Mouse (Mus musculus): ENCODE measurements at regions not wholly inside any gene's neighbourhood (a gene's known extent, or its start where the extent isn't known, plus 50 kb on each side); places are given as distances from the start of the nearest gene placed in this dataset.

GRCm38 (mm10) chr11:22669267-22669666, 157.4 kb downstream of the Tmem17 start:
- Histone ChIP-seq H3K4me1 (ENCODE audit: insufficient read depth, low read length) (no peaks in the 10 kb centered on the region), H3K36me3 (ENCODE audit: insufficient read depth, low read length) (no peaks in the 10 kb centered on the region), H3K27ac (ENCODE audit: low read length) (no peak overlapping the region), H3K27me3 (ENCODE audit: insufficient read depth, low read length) (no peaks in the 10 kb centered on the region), H3K4me2 (replicated peaks; ENCODE audit: low read depth, low read length) (no peak overlapping the region), H3K4me3 (ENCODE audit: low read length) (no peak overlapping the region), H3K9ac (replicated peaks; ENCODE audit: low read length) (no peak overlapping the region), H3K9me3 (ENCODE audit: low read length) (no peaks in the 10 kb centered on the region)
- 81% methylated on average over 4 of the region's 4 CpGs for WGBS
- ATAC-seq (ENCODE audit: low FRiP score, low TSS enrichment), result no peak

GRCm38 (mm10) chr11:22671791-22672490, 160.1 kb downstream of the Tmem17 start:
- no peak overlapping the region for H3K4me3 ChIP-seq (ENCODE audit: low read length)
- no peak overlapping the region for H3K9ac ChIP-seq (replicated peaks; ENCODE audit: low read length)
- H3K27me3 ChIP-seq (ENCODE audit: insufficient read depth, low read length), result no peaks in the 10 kb centered on the region
- WGBS, result 48% methylated on average over 5 of the region's 5 CpGs
- peak; percentile 82; the same call in 1 of the 2 replicates for ATAC-seq (ENCODE audit: low FRiP score, low TSS enrichment)
- H3K36me3 ChIP-seq (ENCODE audit: insufficient read depth, low read length), result no peaks in the 10 kb centered on the region
- H3K9me3 ChIP-seq (ENCODE audit: low read length), result no peaks in the 10 kb centered on the region
- no peak overlapping the region for H3K4me2 ChIP-seq (replicated peaks; ENCODE audit: low read depth, low read length)
- 0 out of 2 replicates have a peak overlapping the region, but pooled peaks have one; percentile 25 for H3K27ac ChIP-seq (ENCODE audit: low read length)
- no peaks in the 10 kb centered on the region for H3K4me1 ChIP-seq (ENCODE audit: insufficient read depth, low read length)

- H3K4me1 ChIP-seq (ENCODE audit: insufficient read depth, low read length), result no peaks in the 10 kb centered on the region
- WGBS, result 52% methylated on average over 3 of the region's 3 CpGs
- ATAC-seq (ENCODE audit: low FRiP score, low TSS enrichment), result no peak
Observed at GRCm38 (mm10) chr11:22675047-22675446, 163.2 kb downstream of the Tmem17 start.

GRCm38 (mm10) chr11:22675754-22676153, 163.9 kb downstream of the Tmem17 start:
- 64% methylated on average over 1 of the region's 1 CpGs for WGBS
- no peak overlapping the region for H3K9ac ChIP-seq (replicated peaks; ENCODE audit: low read length)
- no peak overlapping the region for H3K27ac ChIP-seq (ENCODE audit: low read length)
- no peaks in the 10 kb centered on the region for H3K4me1 ChIP-seq (ENCODE audit: insufficient read depth, low read length)
- no peaks in the 10 kb centered on the region for H3K36me3 ChIP-seq (ENCODE audit: insufficient read depth, low read length)
- no peaks in the 10 kb centered on the region for H3K27me3 ChIP-seq (ENCODE audit: insufficient read depth, low read length)
- H3K4me2 ChIP-seq (replicated peaks; ENCODE audit: low read depth, low read length), result no peak overlapping the region
- no peak for ATAC-seq (ENCODE audit: low FRiP score, low TSS enrichment)
- H3K9me3 ChIP-seq (ENCODE audit: low read length), result no peaks in the 10 kb centered on the region
- H3K4me3 ChIP-seq (ENCODE audit: low read length), result no peak overlapping the region

More at GRCm38 (mm10) chr11:22675047-22675446, 163.2 kb downstream of the Tmem17 start:
- Histone ChIP-seq H3K27me3 (ENCODE audit: insufficient read depth, low read length) (no peaks in the 10 kb centered on the region), H3K4me2 (replicated peaks; ENCODE audit: low read depth, low read length) (no peak overlapping the region), H3K4me3 (ENCODE audit: low read length) (no peak overlapping the region), H3K9me3 (ENCODE audit: low read length) (no peaks in the 10 kb centered on the region), H3K9ac (replicated peaks; ENCODE audit: low read length) (no peak overlapping the region), H3K36me3 (ENCODE audit: insufficient read depth, low read length) (no peaks in the 10 kb centered on the region), H3K27ac (ENCODE audit: low read length) (no peak overlapping the region)

GRCm38 (mm10) chr11:22677337-22677736, 165.4 kb downstream of the Tmem17 start:
- Histone ChIP-seq H3K4me1 (ENCODE audit: insufficient read depth, low read length) (no peaks in the 10 kb centered on the region), H3K27me3 (ENCODE audit: insufficient read depth, low read length) (no peaks in the 10 kb centered on the region), H3K4me3 (ENCODE audit: low read length) (no peak overlapping the region), H3K27ac (ENCODE audit: low read length) (no peak overlapping the region), H3K36me3 (ENCODE audit: insufficient read depth, low read length) (no peaks in the 10 kb centered on the region), H3K9ac (replicated peaks; ENCODE audit: low read length) (no peak overlapping the region), H3K9me3 (ENCODE audit: low read length) (no peaks in the 10 kb centered on the region), H3K4me2 (replicated peaks; ENCODE audit: low read depth, low read length) (no peak overlapping the region)
- WGBS, result 36% methylated on average over 2 of the region's 2 CpGs
- peak; percentile 39; the same call in 1 of the 2 replicates for ATAC-seq (ENCODE audit: low FRiP score, low TSS enrichment)

- 93% methylated on average over 4 of the region's 4 CpGs for WGBS
- Histone ChIP-seq H3K36me3 (ENCODE audit: insufficient read depth, low read length) (no peaks in the 10 kb centered on the region), H3K27ac (ENCODE audit: low read length) (no peak overlapping the region), H3K4me1 (ENCODE audit: insufficient read depth, low read length) (no peaks in the 10 kb centered on the region), H3K4me3 (ENCODE audit: low read length) (no peak overlapping the region), H3K4me2 (replicated peaks; ENCODE audit: low read depth, low read length) (no peak overlapping the region), H3K9me3 (ENCODE audit: low read length) (no peaks in the 10 kb centered on the region), H3K27me3 (ENCODE audit: insufficient read depth, low read length) (no peaks in the 10 kb centered on the region), H3K9ac (replicated peaks; ENCODE audit: low read length) (no peak overlapping the region)
- ATAC-seq (ENCODE audit: low FRiP score, low TSS enrichment), result no peak
Observed at GRCm38 (mm10) chr11:22684576-22684975, 172.7 kb downstream of the Tmem17 start.

GRCm38 (mm10) chr11:22690829-22691228, 169.9 kb downstream of the B3gnt2 start:
- H3K4me2 ChIP-seq (replicated peaks; ENCODE audit: low read depth, low read length), result no peak overlapping the region
- H3K9me3 ChIP-seq (ENCODE audit: low read length), result no peaks in the 10 kb centered on the region
- no peak overlapping the region for H3K4me3 ChIP-seq (ENCODE audit: low read length)
- WGBS, result 95% methylated on average over 3 of the region's 3 CpGs
- H3K27me3 ChIP-seq (ENCODE audit: insufficient read depth, low read length), result no peaks in the 10 kb centered on the region
- H3K4me1 ChIP-seq (ENCODE audit: insufficient read depth, low read length), result peaks cover 5% of the 10 kb centered on the region
- H3K27ac ChIP-seq (ENCODE audit: low read length), result no peak overlapping the region
- no peak overlapping the region for H3K9ac ChIP-seq (replicated peaks; ENCODE audit: low read length)
- no peak for ATAC-seq (ENCODE audit: low FRiP score, low TSS enrichment)
- no peaks in the 10 kb centered on the region for H3K36me3 ChIP-seq (ENCODE audit: insufficient read depth, low read length)

GRCm38 (mm10) chr11:22692281-22692857, 168.4 kb downstream of the B3gnt2 start:
- ATAC-seq (ENCODE audit: low FRiP score, low TSS enrichment), result no peak
- whole genome bisulfite sequencing, result 84% methylated on average over 5 of the region's 5 CpGs
- no peaks in the 10 kb centered on the region for H3K9me3 ChIP-seq (ENCODE audit: low read length)
- no peak overlapping the region for H3K27ac ChIP-seq (ENCODE audit: low read length)
- H3K4me1 ChIP-seq (ENCODE audit: insufficient read depth, low read length), result peaks cover 5% of the 10 kb centered on the region
- H3K4me2 ChIP-seq (replicated peaks; ENCODE audit: low read depth, low read length), result no peak overlapping the region
- no peaks in the 10 kb centered on the region for H3K36me3 ChIP-seq (ENCODE audit: insufficient read depth, low read length)
- H3K4me3 ChIP-seq (ENCODE audit: low read length), result no peak overlapping the region
- H3K9ac ChIP-seq (replicated peaks; ENCODE audit: low read length), result no peak overlapping the region
- H3K27me3 ChIP-seq (ENCODE audit: insufficient read depth, low read length), result no peaks in the 10 kb centered on the region

GRCm38 (mm10) chr11:22692941-22693341, 167.8 kb downstream of the B3gnt2 start:
- 17% methylated on average over 1 of the region's 1 CpGs for WGBS
- no peak overlapping the region for H3K9ac ChIP-seq (replicated peaks; ENCODE audit: low read length)
- H3K4me3 ChIP-seq (ENCODE audit: low read length), result no peak overlapping the region
- peaks cover 5% of the 10 kb centered on the region for H3K4me1 ChIP-seq (ENCODE audit: insufficient read depth, low read length)
- H3K9me3 ChIP-seq (ENCODE audit: low read length), result no peaks in the 10 kb centered on the region
- no peak overlapping the region for H3K27ac ChIP-seq (ENCODE audit: low read length)
- 0 out of 2 replicates have a peak, but pooled peaks have one; percentile 39 for ATAC-seq (ENCODE audit: low FRiP score, low TSS enrichment)
- H3K4me2 ChIP-seq (replicated peaks; ENCODE audit: low read depth, low read length), result no peak overlapping the region
- no peaks in the 10 kb centered on the region for H3K36me3 ChIP-seq (ENCODE audit: insufficient read depth, low read length)
- no peaks in the 10 kb centered on the region for H3K27me3 ChIP-seq (ENCODE audit: insufficient read depth, low read length)

GRCm38 (mm10) chr11:22693376-22693775, 167.4 kb downstream of the B3gnt2 start:
- no peak overlapping the region for H3K9ac ChIP-seq (replicated peaks; ENCODE audit: low read length)
- no peaks in the 10 kb centered on the region for H3K27me3 ChIP-seq (ENCODE audit: insufficient read depth, low read length)
- H3K4me2 ChIP-seq (replicated peaks; ENCODE audit: low read depth, low read length), result no peak overlapping the region
- 0 out of 2 replicates have a peak, but pooled peaks have one; percentile 19 for ATAC-seq (ENCODE audit: low FRiP score, low TSS enrichment)
- no peaks in the 10 kb centered on the region for H3K36me3 ChIP-seq (ENCODE audit: insufficient read depth, low read length)
- peaks cover 8% of the 10 kb centered on the region for H3K4me1 ChIP-seq (ENCODE audit: insufficient read depth, low read length)
- no peak overlapping the region for H3K27ac ChIP-seq (ENCODE audit: low read length)
- 90% methylated on average over 2 of the region's 2 CpGs for WGBS
- no peaks in the 10 kb centered on the region for H3K9me3 ChIP-seq (ENCODE audit: low read length)
- no peak overlapping the region for H3K4me3 ChIP-seq (ENCODE audit: low read length)

All from kidney, embryonic 16.5 days (tissue).